Mouse (Mus musculus): ENCODE results near the gene Rock2.

Rock2 gene

GRCm38 (mm10) chr12:16894396-16895220, at the start of gene Rock2:
Gene Rock2, plus strand, starts transcription at chr12:16894895.
- DNase-seq (ENCODE audit: low spot score), result peak; percentile 88

GRCm38 (mm10) chr12:16847204-16847792, 47.4 kb upstream of the Rock2 start:
- DNase-seq (ENCODE audit: low spot score), result no peak

DNA sequence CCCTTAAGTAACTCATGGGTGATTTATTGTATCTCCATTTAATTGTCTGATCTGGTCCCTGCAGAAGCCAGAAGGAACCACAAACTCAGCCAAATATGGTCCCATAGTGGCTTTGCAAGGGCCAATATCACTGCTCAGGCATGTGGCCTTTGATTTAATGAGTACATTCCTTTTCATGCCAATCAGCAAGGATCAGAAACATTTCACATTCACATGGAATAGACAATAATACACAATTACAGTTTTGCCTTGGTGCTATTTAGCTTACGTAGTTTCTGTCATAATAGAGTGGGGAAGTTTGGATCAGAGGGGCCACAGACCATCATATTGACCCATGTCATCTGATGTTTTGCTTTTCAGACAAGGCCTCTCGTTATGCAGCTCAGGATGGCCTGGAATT, 46.2 kb upstream of the Rock2 start:
- no peak for DNase-seq (ENCODE audit: low spot score)

DNA sequence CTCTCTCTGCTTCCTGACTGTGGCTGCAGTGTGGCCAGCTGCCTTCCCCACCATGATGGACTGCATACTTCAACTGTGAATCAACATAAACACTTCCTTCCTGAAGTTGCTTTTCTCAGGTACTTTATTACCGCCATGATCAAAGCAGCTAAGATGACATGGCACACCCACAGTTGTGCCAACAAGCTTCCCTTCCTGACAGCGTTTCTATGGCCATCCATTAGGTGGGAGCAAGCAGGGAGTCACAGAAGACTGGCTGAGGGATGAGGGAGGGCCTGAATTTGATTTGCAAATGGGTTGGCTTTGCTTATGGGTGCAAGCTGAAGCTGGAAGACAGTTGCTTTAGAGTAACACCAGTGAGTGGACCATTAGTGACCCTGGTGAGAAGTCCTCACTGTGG, 44.9 kb upstream of the Rock2 start:
- DNase-seq (ENCODE audit: low spot score), result no peak

- DNase-seq (ENCODE audit: low spot score), result no peak
Observed at GRCm38 (mm10) chr12:16850431-16851375, 44.0 kb upstream of the Rock2 start.

DNA sequence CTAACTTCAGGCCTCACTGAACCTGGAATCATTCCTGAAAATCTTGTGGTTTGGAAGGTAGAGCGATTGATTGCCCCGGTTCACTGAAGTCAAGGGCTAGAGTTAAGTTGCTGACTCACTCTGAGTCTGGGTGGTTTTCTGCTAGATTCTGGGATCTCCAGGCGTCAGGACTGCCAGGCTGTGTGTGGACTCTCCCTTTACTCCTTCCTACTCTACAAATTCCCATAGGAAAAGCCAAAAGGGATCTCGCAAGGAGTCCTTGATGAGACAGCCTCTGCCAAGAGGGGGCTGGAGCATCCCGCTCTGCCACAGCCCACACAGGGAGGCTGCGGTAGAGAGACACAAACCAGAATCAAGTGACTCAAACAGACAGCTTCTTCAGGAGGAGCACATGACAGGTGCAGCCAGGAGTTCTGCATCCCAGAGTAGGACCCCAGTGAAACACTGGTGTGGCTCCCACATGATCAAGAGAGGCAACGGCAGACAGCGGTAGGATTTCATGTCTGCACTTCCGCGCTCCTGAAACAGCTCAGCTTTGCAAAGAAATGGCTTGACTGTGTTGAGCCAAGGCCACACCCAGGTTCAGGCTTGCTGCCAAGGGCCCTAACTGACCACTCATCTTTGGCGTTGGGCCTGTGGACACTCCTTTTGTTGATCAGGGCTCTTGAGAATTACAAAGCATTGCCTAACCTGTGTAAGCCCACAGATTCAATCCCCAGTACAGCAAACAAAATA, 41.1 kb upstream of the Rock2 start:
- peak; percentile 67 for DNase-seq (ENCODE audit: low spot score)

GRCm38 (mm10) chr12:16855632-16856305, 38.9 kb upstream of the Rock2 start:
- DNase-seq (ENCODE audit: low spot score), result no peak

DNA sequence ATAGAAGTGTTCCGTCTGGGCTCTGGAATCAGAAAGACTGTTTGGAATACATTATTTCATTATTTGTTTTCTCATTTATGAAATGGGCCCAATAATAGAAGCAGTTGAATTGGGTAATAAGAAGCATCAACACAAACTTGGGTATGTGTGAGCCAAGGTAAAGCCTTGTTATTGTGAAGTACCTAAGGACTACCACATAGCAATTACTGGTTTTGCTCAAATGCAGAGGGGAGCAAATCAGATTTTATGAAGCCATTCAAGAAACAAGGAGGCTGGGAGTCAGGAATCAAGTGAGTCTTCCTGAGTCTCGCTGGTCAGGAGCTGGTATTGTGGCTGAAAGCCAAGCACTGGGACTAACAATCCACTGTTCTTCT, 38.4 kb upstream of the Rock2 start:
- DNase-seq (ENCODE audit: low spot score), result no peak

- no peak for DNase-seq (ENCODE audit: low spot score)
Observed at GRCm38 (mm10) chr12:16858081-16858480, 36.6 kb upstream of the Rock2 start.

DNA sequence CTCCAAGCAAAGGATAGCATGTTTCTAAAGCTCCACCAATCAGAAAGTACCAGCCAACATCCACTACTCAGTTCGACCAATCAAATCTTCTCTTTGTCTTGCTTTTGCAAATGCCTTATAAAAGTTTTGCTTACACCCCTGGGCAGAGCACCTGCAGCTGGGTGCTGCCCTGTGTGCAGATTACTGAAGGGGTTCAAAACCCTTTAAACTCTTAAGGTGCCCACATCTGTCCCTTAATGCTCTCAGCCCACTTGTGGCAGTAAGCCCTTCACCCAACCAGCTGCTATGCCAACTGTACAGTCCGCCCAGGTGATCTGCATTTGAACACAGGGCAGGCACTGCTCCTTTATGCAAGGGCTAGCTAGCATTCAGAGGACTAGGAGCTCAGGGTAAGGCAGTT, 34.9 kb upstream of the Rock2 start:
- no peak for DNase-seq (ENCODE audit: low spot score)

- no peak for DNase-seq (ENCODE audit: low spot score)
Observed at GRCm38 (mm10) chr12:16860533-16860932, 34.2 kb upstream of the Rock2 start.

GRCm38 (mm10) chr12:16860961-16861360, 33.7 kb upstream of the Rock2 start:
- DNase-seq (ENCODE audit: low spot score), result no peak

GRCm38 (mm10) chr12:16864477-16864876, 30.2 kb upstream of the Rock2 start:
- no peak for DNase-seq (ENCODE audit: low spot score)

DNA sequence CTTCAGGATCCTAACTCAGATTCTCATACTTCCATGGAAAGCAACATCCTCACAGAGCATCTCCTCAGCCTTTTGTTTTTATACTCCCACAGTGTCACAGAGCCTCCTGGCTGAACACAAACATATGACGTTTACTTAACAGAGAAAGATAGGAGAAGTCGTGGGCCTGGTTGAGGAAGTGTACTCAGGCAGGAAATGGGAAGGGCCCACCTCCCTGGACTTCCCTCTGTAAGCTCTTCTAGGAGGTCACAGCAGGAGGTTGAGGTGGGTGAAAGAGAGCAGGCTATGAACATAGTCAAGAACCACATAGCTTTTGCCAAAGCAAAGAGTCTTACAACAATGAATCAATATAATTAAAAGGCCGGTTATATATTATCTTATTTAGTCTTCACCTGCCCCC, 28.8 kb upstream of the Rock2 start:
- no peak for DNase-seq (ENCODE audit: low spot score)

GRCm38 (mm10) chr12:16866460-16866859, 28.2 kb upstream of the Rock2 start:
- no peak for DNase-seq (ENCODE audit: low spot score)

GRCm38 (mm10) chr12:16867306-16867705, 27.4 kb upstream of the Rock2 start:
- no peak for DNase-seq (ENCODE audit: low spot score)

DNA sequence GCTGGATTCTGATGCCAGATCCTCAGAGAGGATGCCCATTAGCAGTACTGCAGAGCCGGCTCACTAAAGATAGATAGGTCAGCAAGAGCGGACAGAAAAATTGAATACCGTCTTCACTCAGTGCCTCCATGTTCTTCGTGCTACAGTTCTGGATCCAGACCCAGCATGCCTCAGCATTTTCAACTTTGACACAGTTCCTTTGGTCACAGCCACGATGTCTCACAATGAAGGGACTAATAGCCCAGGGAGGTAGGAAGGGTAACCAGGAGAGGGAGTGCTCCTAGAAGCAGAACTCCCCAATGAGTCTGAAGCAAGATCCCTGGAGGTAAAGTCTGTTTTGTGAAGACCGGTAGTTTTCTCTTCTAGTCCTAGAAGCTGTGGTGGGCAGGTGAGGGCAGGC, 26.1 kb upstream of the Rock2 start:
- no peak for DNase-seq (ENCODE audit: low spot score)

- no peak for DNase-seq (ENCODE audit: low spot score)
Observed at GRCm38 (mm10) chr12:16869091-16869778, 25.5 kb upstream of the Rock2 start.

DNA sequence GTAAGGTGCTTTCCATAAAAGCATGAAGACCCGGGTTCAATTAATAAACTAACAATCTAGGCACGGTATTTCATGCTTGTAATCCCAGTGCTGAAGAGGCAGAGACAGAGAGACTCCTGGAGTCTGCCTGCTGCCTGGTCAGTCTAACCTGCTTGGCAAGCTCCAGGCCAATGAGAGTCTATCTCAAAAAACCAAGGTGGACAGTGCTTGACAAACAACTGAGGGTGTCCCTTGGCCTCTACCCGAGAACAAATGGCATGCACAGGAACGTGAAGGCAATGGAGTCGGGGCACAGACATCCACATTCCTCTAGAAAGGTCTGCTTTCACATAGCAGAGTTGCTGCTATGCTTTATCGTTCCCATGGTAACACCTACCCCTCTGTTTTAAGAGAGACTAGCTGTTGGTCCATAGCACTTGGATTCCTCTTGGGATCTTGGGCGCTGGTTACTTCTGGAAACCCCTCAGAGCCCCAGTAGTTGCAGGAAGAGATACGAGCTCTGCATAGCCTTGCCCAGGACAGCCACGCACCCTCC, 24.8 kb upstream of the Rock2 start:
- no peak for DNase-seq (ENCODE audit: low spot score)

- no peak for DNase-seq (ENCODE audit: low spot score)
Observed at GRCm38 (mm10) chr12:16870405-16871068, 24.2 kb upstream of the Rock2 start.
